Mouse (Mus musculus): Measurements from ENCODE around the gene Maml3. TPM values are rescaled to one million over a fixed set of nuclear protein-coding genes. Genes with fewer than 3 reads are reported as not detected.

The Maml3 gene
- not detected in 2 replicates for polyA plus RNA-seq (2012; ENCODE audit: insufficient read depth, insufficient read length, low replicate concordance, missing spikeins)

- H3K4me3 ChIP-seq (ENCODE audit: insufficient read depth, low read depth, low read length), result peak within 1 kb of the TSS; percentile 59
- H3K4me1 ChIP-seq (ENCODE audit: control insufficient read depth, insufficient read depth, low read length), result no peaks in the 10 kb centered on the region
- TF ChIP-seq CTCF (IDR thresholded peaks at IDR 0.05; ENCODE audit: insufficient read depth, low read depth, low read length), result no peak
- peak; percentile 50; the same call in 1 of the 2 replicates for TF ChIP-seq POLR2A (IDR thresholded peaks at IDR 0.05; ENCODE audit: insufficient read depth, low read depth, low read length)
- H3K27ac ChIP-seq (ENCODE audit: insufficient read depth, low read depth, low read length), result peak within 1 kb of the TSS; percentile 68
- WGBS, result under 1% methylated on average over 42 of the region's 49 CpGs
These were observed at the start of gene Maml3 for GRCm38 (mm10) chr3:52104636-52105151. Gene Maml3 (minus strand): TSS chr3:52105076.

- H3K4me3 ChIP-seq (ENCODE audit: insufficient read depth, low read depth, low read length), result no peak overlapping the region
- WGBS, result 67% methylated on average over 3 of the region's 3 CpGs
- TF ChIP-seq CTCF (IDR thresholded peaks at IDR 0.05; ENCODE audit: insufficient read depth, low read depth, low read length) (no peak), POLR2A (IDR thresholded peaks at IDR 0.05; ENCODE audit: insufficient read depth, low read depth, low read length) (no peak)
- no peak overlapping the region for H3K27ac ChIP-seq (ENCODE audit: insufficient read depth, low read depth, low read length)
- no peaks in the 10 kb centered on the region for H3K4me1 ChIP-seq (ENCODE audit: control insufficient read depth, insufficient read depth, low read length)
These were observed 46.3 kb upstream of the Maml3 start for GRCm38 (mm10) chr3:52151155-52151554.

GRCm38 (mm10) chr3:52148301-52148700 is 43.4 kb upstream of the Maml3 start:
- Histone ChIP-seq H3K27ac (ENCODE audit: insufficient read depth, low read depth, low read length) (no peak overlapping the region), H3K4me3 (ENCODE audit: insufficient read depth, low read depth, low read length) (no peak overlapping the region), H3K4me1 (ENCODE audit: control insufficient read depth, insufficient read depth, low read length) (no peaks in the 10 kb centered on the region)
- TF ChIP-seq CTCF (IDR thresholded peaks at IDR 0.05; ENCODE audit: insufficient read depth, low read depth, low read length) (no peak), POLR2A (IDR thresholded peaks at IDR 0.05; ENCODE audit: insufficient read depth, low read depth, low read length) (no peak)
- 70% methylated on average over 4 of the region's 4 CpGs for WGBS

GRCm38 (mm10) chr3:52144776-52145460 is 40.0 kb upstream of the Maml3 start:
- TF ChIP-seq CTCF (IDR thresholded peaks at IDR 0.05; ENCODE audit: insufficient read depth, low read depth, low read length) (no peak), POLR2A (IDR thresholded peaks at IDR 0.05; ENCODE audit: insufficient read depth, low read depth, low read length) (no peak)
- H3K4me1 ChIP-seq (ENCODE audit: control insufficient read depth, insufficient read depth, low read length), result peaks cover 11% of the 10 kb centered on the region; the same call in 1 of the 2 replicates
- no peak overlapping the region for H3K4me3 ChIP-seq (ENCODE audit: insufficient read depth, low read depth, low read length)
- H3K27ac ChIP-seq (ENCODE audit: insufficient read depth, low read depth, low read length), result no peak overlapping the region
- 61% methylated on average over 12 of the region's 12 CpGs for WGBS

GRCm38 (mm10) chr3:52143017-52143416 is 38.1 kb upstream of the Maml3 start:
- H3K4me3 ChIP-seq (ENCODE audit: insufficient read depth, low read depth, low read length), result no peak overlapping the region
- WGBS, result 93% methylated on average over 7 of the region's 7 CpGs
- TF ChIP-seq CTCF (IDR thresholded peaks at IDR 0.05; ENCODE audit: insufficient read depth, low read depth, low read length) (no peak), POLR2A (IDR thresholded peaks at IDR 0.05; ENCODE audit: insufficient read depth, low read depth, low read length) (no peak)

GRCm38 (mm10) chr3:52140162-52140561 is 35.3 kb upstream of the Maml3 start:
- Histone ChIP-seq H3K4me1 (ENCODE audit: control insufficient read depth, insufficient read depth, low read length) (peaks cover 19% of the 10 kb centered on the region; the same call in 1 of the 2 replicates), H3K27ac (ENCODE audit: insufficient read depth, low read depth, low read length) (peak overlapping the region; percentile 32; the same call in 1 of the 2 replicates), H3K4me3 (ENCODE audit: insufficient read depth, low read depth, low read length) (no peak overlapping the region)
- TF ChIP-seq CTCF (IDR thresholded peaks at IDR 0.05; ENCODE audit: insufficient read depth, low read depth, low read length) (no peak), POLR2A (IDR thresholded peaks at IDR 0.05; ENCODE audit: insufficient read depth, low read depth, low read length) (no peak)
- 25% methylated on average over 16 of the region's 16 CpGs for WGBS

More at GRCm38 (mm10) chr3:52143017-52143416, 38.1 kb upstream of the Maml3 start:
- H3K4me1 ChIP-seq (ENCODE audit: control insufficient read depth, insufficient read depth, low read length), result peaks cover 19% of the 10 kb centered on the region; the same call in 1 of the 2 replicates
- no peak overlapping the region for H3K27ac ChIP-seq (ENCODE audit: insufficient read depth, low read depth, low read length)

- WGBS, result 93% methylated on average over 3 of the region's 3 CpGs
- TF ChIP-seq CTCF (IDR thresholded peaks at IDR 0.05; ENCODE audit: insufficient read depth, low read depth, low read length) (no peak), POLR2A (IDR thresholded peaks at IDR 0.05; ENCODE audit: insufficient read depth, low read depth, low read length) (no peak)
- no peak overlapping the region for H3K27ac ChIP-seq (ENCODE audit: insufficient read depth, low read depth, low read length)
- H3K4me3 ChIP-seq (ENCODE audit: insufficient read depth, low read depth, low read length), result no peak overlapping the region
- no peaks in the 10 kb centered on the region for H3K4me1 ChIP-seq (ENCODE audit: control insufficient read depth, insufficient read depth, low read length)
These were observed 20.5 kb upstream of the Maml3 start for GRCm38 (mm10) chr3:52125421-52125820.

GRCm38 (mm10) chr3:52120858-52121257 is 16.0 kb upstream of the Maml3 start:
- Histone ChIP-seq H3K4me1 (ENCODE audit: control insufficient read depth, insufficient read depth, low read length) (no peaks in the 10 kb centered on the region), H3K27ac (ENCODE audit: insufficient read depth, low read depth, low read length) (no peak overlapping the region), H3K4me3 (ENCODE audit: insufficient read depth, low read depth, low read length) (no peak overlapping the region)
- no peak for TF ChIP-seq POLR2A (IDR thresholded peaks at IDR 0.05; ENCODE audit: insufficient read depth, low read depth, low read length)
- no peak for TF ChIP-seq CTCF (IDR thresholded peaks at IDR 0.05; ENCODE audit: insufficient read depth, low read depth, low read length)
- WGBS, result 56% methylated on average over 4 of the region's 4 CpGs

GRCm38 (mm10) chr3:52119216-52119615 is 14.3 kb upstream of the Maml3 start:
- no peaks in the 10 kb centered on the region for H3K4me1 ChIP-seq (ENCODE audit: control insufficient read depth, insufficient read depth, low read length)
- no peak overlapping the region for H3K27ac ChIP-seq (ENCODE audit: insufficient read depth, low read depth, low read length)
- TF ChIP-seq POLR2A (IDR thresholded peaks at IDR 0.05; ENCODE audit: insufficient read depth, low read depth, low read length) (no peak), CTCF (IDR thresholded peaks at IDR 0.05; ENCODE audit: insufficient read depth, low read depth, low read length) (no peak)
- WGBS, result 77% methylated on average over 7 of the region's 7 CpGs
- no peak overlapping the region for H3K4me3 ChIP-seq (ENCODE audit: insufficient read depth, low read depth, low read length)

All from olfactory bulb, adult 2 months (tissue).